Mouse (Mus musculus) erythroblast, embryonic 14.5 days (primary cell): ENCODE data around the gene Oaz1. TPM values are rescaled to one million over a fixed set of nuclear protein-coding genes. Genes with fewer than 3 reads are reported as not detected.

Experiments
- H3K27me3 ChIP-seq: 2 replicates; pipeline ENCODE4 v1.6.1; 2012; ENCODE audit warnings: inconsistent platforms; ENCODE audit not compliant: control insufficient read depth
- H3K36me3 ChIP-seq: 2 replicates; pipeline ENCODE4 v1.6.1; 2012; ENCODE audit warnings: mild to moderate bottlenecking, inconsistent platforms; ENCODE audit not compliant: control insufficient read depth
- H3K4me1 ChIP-seq: 2 replicates; pipeline ENCODE4 v1.6.1; 2012; ENCODE audit warnings: inconsistent platforms; ENCODE audit not compliant: control insufficient read depth
- H3K4me3 ChIP-seq: replicated peaks from 2 replicates; pipeline ENCODE3; 2012; ENCODE audit warnings: moderate library complexity, mild to moderate bottlenecking, inconsistent platforms
- H3K9me3 ChIP-seq: 2 replicates; pipeline ENCODE4 v1.6.1; 2012; ENCODE audit warnings: low read length, inconsistent platforms, mixed read lengths; ENCODE audit not compliant: control insufficient read depth
- GATA1 ChIP-seq: IDR thresholded peaks from 2 replicates; pipeline ENCODE4 v1.6.1; 2012; ENCODE audit warnings: low read length, inconsistent platforms, mixed read lengths
- TAL1 ChIP-seq: IDR thresholded peaks from 3 replicates; pipeline ENCODE4 v1.6.1; 2012; ENCODE audit warnings: low read length, inconsistent platforms, mixed read lengths
- polyA plus RNA-seq: library from polyadenylated mRNA; stranded (reverse); fragments of >175 nt; gene quantifications from 2 replicates; pipeline ENCODE4 v1.2.3, GENCODE M21; 2012

The Oaz1 gene
- polyA plus RNA-seq, 1 experiment: 1,446 TPM

DNA sequence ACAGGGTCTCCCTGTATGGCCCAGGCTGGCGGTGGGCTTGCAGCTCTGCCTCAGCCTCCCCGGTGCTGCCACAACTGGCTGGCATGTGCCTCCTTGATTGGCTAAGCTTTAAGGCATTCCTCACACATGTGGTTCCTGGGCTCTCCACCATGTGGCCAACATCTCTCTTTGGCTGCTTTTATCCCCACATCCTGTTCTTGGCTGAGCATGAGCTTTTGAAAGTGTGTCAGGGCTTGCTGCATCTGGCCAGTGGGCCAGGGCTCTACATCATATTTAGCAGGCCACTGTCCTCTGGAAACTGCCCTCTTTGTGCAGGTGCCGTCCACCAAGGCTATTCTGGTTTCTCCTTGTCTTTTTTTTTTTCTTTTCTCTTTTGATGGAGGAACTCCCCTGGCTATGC is 29.8 kb downstream of the Oaz1 start:
- H3K4me3 ChIP-seq: peak overlapping the region; percentile 74
- TF ChIP-seq TAL1: no peak
- no peak for TF ChIP-seq GATA1
- H3K27me3 ChIP-seq: no peaks in the 10 kb centered on the region
- peaks cover 91% of the 10 kb centered on the region for H3K4me1 ChIP-seq
- H3K36me3 ChIP-seq: peaks cover 78% of the 10 kb centered on the region
- no peaks in the 10 kb centered on the region for H3K9me3 ChIP-seq

- Histone ChIP-seq H3K4me1 (peaks cover 91% of the 10 kb centered on the region), H3K9me3 (no peaks in the 10 kb centered on the region), H3K4me3 (peak overlapping the region; percentile 74), H3K27me3 (no peaks in the 10 kb centered on the region), H3K36me3 (peaks cover 78% of the 10 kb centered on the region)
- no peak for TF ChIP-seq GATA1
- peak; percentile 37; the same call in 1 of the 3 replicates for TF ChIP-seq TAL1
These were observed 30.5 kb downstream of the Oaz1 start for GRCm38 (mm10) chr10:80856908-80857307.

DNA sequence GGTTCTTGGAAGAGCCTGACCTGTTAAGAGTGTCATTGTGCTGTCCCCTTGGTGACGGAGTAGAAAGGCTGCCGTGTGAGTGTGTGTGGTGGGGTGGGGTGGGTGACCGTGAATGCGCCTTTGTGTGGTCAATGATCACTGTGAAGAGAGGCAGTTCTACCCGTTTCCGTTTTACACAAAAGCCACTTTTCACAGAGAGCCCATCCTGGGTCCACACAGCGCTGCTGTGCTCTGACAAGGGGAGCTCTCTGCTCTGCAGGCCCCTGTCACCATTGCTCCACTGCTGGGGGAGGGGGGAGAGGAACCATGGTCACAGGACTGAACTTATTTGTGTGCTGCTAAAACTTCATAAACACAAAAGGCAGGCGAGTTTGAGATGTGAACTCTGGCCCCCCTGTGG is 30.9 kb downstream of the Oaz1 start:
- H3K27me3 ChIP-seq: no peaks in the 10 kb centered on the region
- TF ChIP-seq TAL1: no peak
- no peak for TF ChIP-seq GATA1
- peaks cover 78% of the 10 kb centered on the region for H3K36me3 ChIP-seq
- no peaks in the 10 kb centered on the region for H3K9me3 ChIP-seq
- H3K4me3 ChIP-seq: peak overlapping the region; percentile 74
- peaks cover 91% of the 10 kb centered on the region for H3K4me1 ChIP-seq

DNA sequence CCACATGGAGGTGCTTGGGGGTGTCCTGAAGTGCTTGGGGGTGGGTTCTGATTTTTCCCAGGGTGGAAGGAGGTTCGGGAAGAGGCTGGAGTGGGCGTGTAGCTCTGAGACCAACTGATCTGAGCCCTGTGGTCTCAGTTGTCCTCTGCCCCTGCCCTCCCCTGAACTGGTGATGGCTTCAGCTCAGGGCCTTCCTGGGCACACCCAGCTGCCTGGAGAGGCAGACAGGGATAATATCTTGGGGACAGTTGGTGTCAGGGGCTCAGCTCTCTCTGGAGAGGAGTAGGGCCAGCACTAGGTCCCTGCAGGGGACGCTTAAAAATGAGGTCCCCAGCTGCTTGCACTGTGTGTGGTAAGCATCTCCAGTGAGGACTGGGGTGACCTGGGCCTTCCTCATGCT is 31.4 kb downstream of the Oaz1 start:
- no peaks in the 10 kb centered on the region for H3K9me3 ChIP-seq
- H3K27me3 ChIP-seq: no peaks in the 10 kb centered on the region
- peaks cover 93% of the 10 kb centered on the region for H3K4me1 ChIP-seq
- peak overlapping the region; percentile 74 for H3K4me3 ChIP-seq
- H3K36me3 ChIP-seq: peaks cover 79% of the 10 kb centered on the region
- TF ChIP-seq TAL1: no peak
- no peak for TF ChIP-seq GATA1

DNA sequence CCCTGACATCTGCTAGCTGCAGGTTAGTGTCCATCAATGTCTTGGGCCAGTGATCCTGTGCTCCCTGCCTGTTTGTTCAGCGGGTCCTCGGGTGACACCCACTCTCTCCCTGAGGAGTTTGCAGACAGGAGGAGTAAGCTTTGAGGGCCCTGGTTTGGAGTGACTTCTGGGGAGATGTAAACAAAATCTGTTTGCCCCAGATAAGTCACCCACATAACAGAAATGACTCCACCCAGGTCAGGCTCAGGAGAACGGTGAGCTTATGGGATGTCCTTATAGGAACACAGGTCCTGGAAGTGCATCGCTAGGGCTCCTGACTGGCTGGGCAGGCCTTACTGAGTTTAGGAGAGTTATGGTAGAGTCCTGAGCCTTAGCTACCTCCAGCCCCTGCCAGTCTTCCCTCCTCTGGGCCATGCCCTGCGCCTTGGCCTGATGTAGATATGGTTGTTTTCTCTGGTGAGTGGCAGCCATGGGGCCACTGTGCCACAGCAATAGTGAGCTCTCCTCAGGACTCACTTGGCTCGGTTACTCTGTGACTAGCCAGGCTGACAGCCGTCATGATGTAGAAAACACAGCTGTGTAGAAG is 32.0 kb downstream of the Oaz1 start:
- Histone ChIP-seq H3K4me3 (peak overlapping the region; percentile 74), H3K9me3 (no peaks in the 10 kb centered on the region), H3K36me3 (peaks cover 79% of the 10 kb centered on the region), H3K27me3 (no peaks in the 10 kb centered on the region), H3K4me1 (peaks cover 94% of the 10 kb centered on the region)
- TF ChIP-seq GATA1 (peak; percentile 94), TAL1 (peak; percentile 86)

DNA sequence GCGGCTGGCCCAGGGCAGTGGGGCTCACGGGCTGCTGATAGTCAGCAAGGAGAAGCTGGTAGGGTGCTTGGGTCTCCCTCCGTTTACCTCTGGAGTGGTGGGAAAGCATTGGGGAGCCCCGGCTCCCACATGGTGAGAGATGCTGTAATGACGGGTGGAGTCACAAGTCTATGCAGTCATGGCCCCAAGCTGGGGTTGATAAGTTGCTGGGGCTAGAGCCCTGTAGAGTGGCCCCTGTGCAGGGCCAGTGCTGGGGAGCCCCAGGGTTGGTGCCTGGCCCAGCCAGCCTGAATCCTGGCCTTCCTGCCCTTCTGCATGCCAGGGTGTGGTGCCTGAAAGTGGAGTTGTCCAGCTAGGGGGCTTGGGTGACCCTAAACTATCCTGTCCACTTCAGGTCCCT is 35.8 kb downstream of the Oaz1 start:
- peaks cover 92% of the 10 kb centered on the region for H3K36me3 ChIP-seq
- H3K27me3 ChIP-seq: no peaks in the 10 kb centered on the region
- H3K9me3 ChIP-seq: no peaks in the 10 kb centered on the region
- H3K4me3 ChIP-seq: peak overlapping the region; percentile 49
- peaks cover 84% of the 10 kb centered on the region for H3K4me1 ChIP-seq
- no peak for TF ChIP-seq TAL1
- no peak for TF ChIP-seq GATA1

- Histone ChIP-seq H3K4me1 (peaks cover 76% of the 10 kb centered on the region), H3K27me3 (no peaks in the 10 kb centered on the region), H3K36me3 (peaks cover 97% of the 10 kb centered on the region), H3K4me3 (no peak overlapping the region), H3K9me3 (no peaks in the 10 kb centered on the region)
- no peak for TF ChIP-seq GATA1
- no peak for TF ChIP-seq TAL1
These were observed 38.0 kb downstream of the Oaz1 start for GRCm38 (mm10) chr10:80864446-80864845.

DNA sequence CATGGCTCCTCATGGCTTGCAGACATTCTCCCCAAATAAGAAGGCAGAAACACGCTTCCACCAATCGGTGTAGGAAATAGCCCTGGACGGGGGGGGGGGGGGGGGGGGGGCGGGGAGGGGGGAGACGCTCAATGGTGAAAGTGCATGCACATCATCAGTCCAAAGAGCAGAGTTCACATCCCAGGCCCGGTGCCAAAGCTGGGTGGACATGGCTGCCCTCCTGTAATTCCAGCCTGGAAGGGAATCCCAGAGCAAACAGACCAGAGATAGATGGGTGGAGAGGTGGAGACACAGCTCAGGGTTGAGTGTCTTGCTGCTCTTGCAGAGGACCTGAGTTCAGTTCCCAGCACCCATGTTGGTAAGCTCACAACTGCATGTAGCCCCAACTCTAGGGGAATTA is 44.5 kb downstream of the Oaz1 start:
- Histone ChIP-seq H3K27me3 (peaks cover 16% of the 10 kb centered on the region), H3K4me3 (no peak overlapping the region), H3K36me3 (peaks cover 40% of the 10 kb centered on the region), H3K9me3 (peaks cover 2% of the 10 kb centered on the region; the same call in 1 of the 2 replicates), H3K4me1 (peaks cover 60% of the 10 kb centered on the region)
- TF ChIP-seq GATA1: no peak
- no peak for TF ChIP-seq TAL1

DNA sequence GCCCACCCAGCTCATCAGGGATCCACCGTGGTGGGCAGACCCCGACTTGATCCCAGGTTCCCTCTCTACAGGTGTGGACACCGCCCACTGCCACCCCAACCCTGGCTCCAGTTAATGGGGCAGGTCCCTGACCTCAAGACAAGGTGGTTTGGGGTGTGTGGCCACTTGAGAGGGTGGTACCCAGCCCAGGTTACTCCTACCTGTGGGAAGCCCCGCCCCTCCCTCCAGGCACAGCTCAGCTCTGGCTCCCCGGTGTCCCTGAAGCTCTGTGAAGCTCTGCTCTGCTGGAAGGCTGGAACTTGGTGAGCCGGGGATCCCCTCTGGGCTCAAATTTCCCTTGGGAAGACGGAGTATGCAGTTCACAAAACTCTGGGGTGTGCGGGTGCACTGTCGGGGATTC is 45.1 kb downstream of the Oaz1 start, which contains the start of gene Tmprss9:
Tmprss9 (plus strand) TSS at position 268 of the 400 bp plus-strand sequence.
- Histone ChIP-seq H3K4me1 (peaks cover 66% of the 10 kb centered on the region), H3K27me3 (peaks cover 16% of the 10 kb centered on the region), H3K9me3 (peaks cover 2% of the 10 kb centered on the region; the same call in 1 of the 2 replicates), H3K4me3 (no peak within 1 kb of the TSS), H3K36me3 (peaks cover 34% of the 10 kb centered on the region)
- TF ChIP-seq GATA1 (no peak), TAL1 (no peak)
